Mouse (Mus musculus): Measurements from ENCODE around the gene Hirip3. TPM values are rescaled to one million over a fixed set of nuclear protein-coding genes. Genes with fewer than 3 reads are reported as not detected.
A peak's percentile ranks its signal among the peaks of the same experiment; 100 is the strongest.

Gene Hirip3
- 57.4 and 65.2 TPM in 2 replicates for polyA plus RNA-seq (2016; fragmentation: Nextera tagmentation; extraction: Ambion mirVana)

GRCm38 (mm10) chr7:126861429-126862130 lies at the start of gene Hirip3:
TSS of gene Hirip3 (plus strand) at chr7:126861972.
- H3K4me3 ChIP-seq: peak within 1 kb of the TSS; percentile 72
- 4% methylated on average over 42 of the region's 42 CpGs for WGBS
- no peaks in the 10 kb centered on the region for H3K27me3 ChIP-seq (ENCODE audit: poor library complexity, severe bottlenecking)
- DNase-seq (ENCODE audit: extremely low spot score, low spot score): peak; percentile 95
- peak within 1 kb of the TSS; percentile 93 for H3K27ac ChIP-seq
- H3K4me1 ChIP-seq: peaks cover 46% of the 10 kb centered on the region
- peaks cover 82% of the 10 kb centered on the region for H3K36me3 ChIP-seq (replicated peaks)
- no peaks in the 10 kb centered on the region for H3K9me3 ChIP-seq

- H3K36me3 ChIP-seq (replicated peaks): no peaks in the 10 kb centered on the region
- H3K4me3 ChIP-seq: no peak overlapping the region
- peaks cover 9% of the 10 kb centered on the region for H3K4me1 ChIP-seq
- no peak for DNase-seq (ENCODE audit: extremely low spot score, low spot score)
- no peaks in the 10 kb centered on the region for H3K9me3 ChIP-seq
- peaks cover 17% of the 10 kb centered on the region; the same call in 1 of the 2 replicates for H3K27me3 ChIP-seq (ENCODE audit: poor library complexity, severe bottlenecking)
- 77% methylated on average over 8 of the region's 8 CpGs for WGBS
- no peak overlapping the region for H3K27ac ChIP-seq
These were observed 46.0 kb upstream of the Hirip3 start for GRCm38 (mm10) chr7:126815726-126816222.

GRCm38 (mm10) chr7:126816494-126816893 lies 45.3 kb upstream of the Hirip3 start:
- Histone ChIP-seq H3K9me3 (no peaks in the 10 kb centered on the region), H3K4me3 (no peak overlapping the region), H3K27ac (no peak overlapping the region), H3K4me1 (peaks cover 9% of the 10 kb centered on the region), H3K36me3 (replicated peaks) (no peaks in the 10 kb centered on the region), H3K27me3 (ENCODE audit: poor library complexity, severe bottlenecking) (peaks cover 17% of the 10 kb centered on the region; the same call in 1 of the 2 replicates)
- DNase-seq (ENCODE audit: extremely low spot score, low spot score): no peak
- WGBS: 93% methylated on average over 8 of the region's 8 CpGs

- 89% methylated on average over 7 of the region's 7 CpGs for WGBS
- H3K27ac ChIP-seq: no peak overlapping the region
- no peaks in the 10 kb centered on the region for H3K9me3 ChIP-seq
- peaks cover 12% of the 10 kb centered on the region for H3K4me1 ChIP-seq
- peaks cover 19% of the 10 kb centered on the region for H3K27me3 ChIP-seq (ENCODE audit: poor library complexity, severe bottlenecking)
- H3K4me3 ChIP-seq: no peak overlapping the region
- no peaks in the 10 kb centered on the region for H3K36me3 ChIP-seq (replicated peaks)
- DNase-seq (ENCODE audit: extremely low spot score, low spot score): no peak
These were observed 44.2 kb upstream of the Hirip3 start for GRCm38 (mm10) chr7:126817595-126817994.

- no peak for DNase-seq (ENCODE audit: extremely low spot score, low spot score)
- no peak overlapping the region for H3K4me3 ChIP-seq
- H3K9me3 ChIP-seq: no peaks in the 10 kb centered on the region
- no peaks in the 10 kb centered on the region for H3K36me3 ChIP-seq (replicated peaks)
- 37% methylated on average over 1 of the region's 1 CpGs for WGBS
- H3K4me1 ChIP-seq: peaks cover 23% of the 10 kb centered on the region
- H3K27ac ChIP-seq: no peak overlapping the region
- H3K27me3 ChIP-seq (ENCODE audit: poor library complexity, severe bottlenecking): peaks cover 23% of the 10 kb centered on the region
These were observed 43.0 kb upstream of the Hirip3 start for GRCm38 (mm10) chr7:126818818-126819217.

- 23% methylated on average over 7 of the region's 7 CpGs for WGBS
- no peak overlapping the region for H3K4me3 ChIP-seq
- no peak overlapping the region for H3K27ac ChIP-seq
- peaks cover 24% of the 10 kb centered on the region for H3K4me1 ChIP-seq
- peaks cover 37% of the 10 kb centered on the region for H3K27me3 ChIP-seq (ENCODE audit: poor library complexity, severe bottlenecking)
- no peaks in the 10 kb centered on the region for H3K36me3 ChIP-seq (replicated peaks)
- peak; percentile 80 for DNase-seq (ENCODE audit: extremely low spot score, low spot score)
- no peaks in the 10 kb centered on the region for H3K9me3 ChIP-seq
These were observed 39.8 kb upstream of the Hirip3 start for GRCm38 (mm10) chr7:126821835-126822511.

- Histone ChIP-seq H3K4me1 (peaks cover 24% of the 10 kb centered on the region), H3K27me3 (ENCODE audit: poor library complexity, severe bottlenecking) (peaks cover 42% of the 10 kb centered on the region), H3K9me3 (no peaks in the 10 kb centered on the region), H3K36me3 (replicated peaks) (no peaks in the 10 kb centered on the region), H3K27ac (peak overlapping the region; percentile 84), H3K4me3 (peak overlapping the region; percentile 63)
- 9% methylated on average over 9 of the region's 9 CpGs for WGBS
- no peak for DNase-seq (ENCODE audit: extremely low spot score, low spot score)
These were observed 39.0 kb upstream of the Hirip3 start for GRCm38 (mm10) chr7:126822741-126823140.

GRCm38 (mm10) chr7:126823202-126823711 lies 38.5 kb upstream of the Hirip3 start:
- Histone ChIP-seq H3K4me3 (peak overlapping the region; percentile 63), H3K27ac (peak overlapping the region; percentile 84), H3K27me3 (ENCODE audit: poor library complexity, severe bottlenecking) (peaks cover 43% of the 10 kb centered on the region), H3K4me1 (peaks cover 24% of the 10 kb centered on the region), H3K9me3 (no peaks in the 10 kb centered on the region), H3K36me3 (replicated peaks) (no peaks in the 10 kb centered on the region)
- WGBS: under 1% methylated on average over 18 of the region's 19 CpGs
- peak; percentile 40 for DNase-seq (ENCODE audit: extremely low spot score, low spot score)

- Histone ChIP-seq H3K36me3 (replicated peaks) (no peaks in the 10 kb centered on the region), H3K27ac (peak overlapping the region; percentile 84), H3K4me3 (peak overlapping the region; percentile 63), H3K9me3 (no peaks in the 10 kb centered on the region), H3K4me1 (peaks cover 24% of the 10 kb centered on the region), H3K27me3 (ENCODE audit: poor library complexity, severe bottlenecking) (peaks cover 43% of the 10 kb centered on the region)
- 7% methylated on average over 10 of the region's 10 CpGs for WGBS
- no peak for DNase-seq (ENCODE audit: extremely low spot score, low spot score)
These were observed 37.8 kb upstream of the Hirip3 start for GRCm38 (mm10) chr7:126823940-126824339.

- H3K4me3 ChIP-seq: no peak overlapping the region
- no peaks in the 10 kb centered on the region for H3K36me3 ChIP-seq (replicated peaks)
- H3K4me1 ChIP-seq: peaks cover 35% of the 10 kb centered on the region
- H3K27ac ChIP-seq: no peak overlapping the region
- 25% methylated on average over 8 of the region's 8 CpGs for WGBS
- H3K9me3 ChIP-seq: no peaks in the 10 kb centered on the region
- peaks cover 55% of the 10 kb centered on the region for H3K27me3 ChIP-seq (ENCODE audit: poor library complexity, severe bottlenecking)
- peak; percentile 29 for DNase-seq (ENCODE audit: extremely low spot score, low spot score)
These were observed 36.4 kb upstream of the Hirip3 start for GRCm38 (mm10) chr7:126825403-126825802.

- WGBS: 83% methylated on average over 5 of the region's 5 CpGs
- no peak for DNase-seq (ENCODE audit: extremely low spot score, low spot score)
- peaks cover 37% of the 10 kb centered on the region for H3K4me1 ChIP-seq
- no peak overlapping the region for H3K27ac ChIP-seq
- H3K9me3 ChIP-seq: no peaks in the 10 kb centered on the region
- H3K36me3 ChIP-seq (replicated peaks): no peaks in the 10 kb centered on the region
- H3K27me3 ChIP-seq (ENCODE audit: poor library complexity, severe bottlenecking): peaks cover 60% of the 10 kb centered on the region
- no peak overlapping the region for H3K4me3 ChIP-seq
These were observed 35.8 kb upstream of the Hirip3 start for GRCm38 (mm10) chr7:126825952-126826351.

- Histone ChIP-seq H3K4me1 (peaks cover 27% of the 10 kb centered on the region), H3K27ac (peak within 1 kb of the TSS; percentile 68), H3K27me3 (ENCODE audit: poor library complexity, severe bottlenecking) (peaks cover 29% of the 10 kb centered on the region), H3K4me3 (peak within 1 kb of the TSS; percentile 50), H3K36me3 (replicated peaks) (no peaks in the 10 kb centered on the region), H3K9me3 (no peaks in the 10 kb centered on the region)
- WGBS: 59% methylated on average over 5 of the region's 5 CpGs
- no peak for DNase-seq (ENCODE audit: extremely low spot score, low spot score)
These were observed 30.2 kb upstream of the Hirip3 start, which contains the start of gene 4930451I11Rik for GRCm38 (mm10) chr7:126831539-126831938. TSS of gene 4930451I11Rik (minus strand) at chr7:126831639.
